Mouse (Mus musculus): ENCODE data around the gene Tagln. TPM values are rescaled to one million over a fixed set of nuclear protein-coding genes. Genes with fewer than 3 reads are reported as not detected.

The Tagln gene
- polyA plus RNA-seq, 1 experiment, result 50.3 TPM

DNA sequence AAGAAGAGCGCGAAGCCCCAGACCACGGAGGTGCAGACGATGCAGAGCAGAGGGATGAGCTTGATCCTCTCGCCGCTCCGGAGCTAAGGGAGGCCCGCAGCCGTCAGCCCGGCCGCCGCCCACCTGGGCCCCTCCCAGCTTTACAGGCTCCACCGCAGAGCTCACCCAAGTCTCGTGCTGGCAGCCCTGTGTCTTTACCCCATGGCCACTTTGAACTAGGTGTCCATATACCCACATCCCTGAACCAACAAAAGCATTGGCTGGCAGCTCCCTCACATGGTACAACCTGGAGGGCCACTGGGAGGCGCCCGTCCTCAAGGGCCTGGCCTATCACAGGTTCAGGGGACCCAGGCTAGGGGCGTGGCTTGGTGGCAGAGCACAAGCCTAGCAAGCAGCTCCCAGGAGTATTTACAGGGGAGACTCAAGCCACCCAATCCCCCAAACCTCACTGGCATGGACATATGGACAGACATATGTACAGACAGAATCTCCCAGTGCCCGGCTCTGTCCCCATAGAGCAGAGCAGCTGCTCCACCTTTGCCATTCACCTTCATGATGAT lies 5.6 kb upstream of the Tagln start:
- WGBS, result 77% methylated on average over 18 of the region's 18 CpGs
- DNase-seq, result no peak
- no peak for TF ChIP-seq CTCF (conservative IDR thresholded peaks at IDR 0.05; ENCODE audit: insufficient read depth, insufficient read length, low read depth, low read length)
- no peak for TF ChIP-seq POLR2A (IDR thresholded peaks at IDR 0.05; ENCODE audit: low read depth, low read length)
- no peak overlapping the region for H3K27ac ChIP-seq (ENCODE audit: insufficient read depth, low read depth, low read length)
- H3K36me3 ChIP-seq (ENCODE audit: control insufficient read depth, insufficient read depth, low read length), result peaks cover 6% of the 10 kb centered on the region; the same call in 1 of the 2 replicates
- H3K4me1 ChIP-seq (ENCODE audit: control insufficient read depth, insufficient read depth, low read length), result no peaks in the 10 kb centered on the region; the same call in 1 of the 2 replicates
- no peak overlapping the region for H3K4me3 ChIP-seq (ENCODE audit: insufficient read depth, low read depth, low read length)
- no peaks in the 10 kb centered on the region for H3K27me3 ChIP-seq (replicated peaks; ENCODE audit: control insufficient read depth, insufficient read depth, low read length)

DNA sequence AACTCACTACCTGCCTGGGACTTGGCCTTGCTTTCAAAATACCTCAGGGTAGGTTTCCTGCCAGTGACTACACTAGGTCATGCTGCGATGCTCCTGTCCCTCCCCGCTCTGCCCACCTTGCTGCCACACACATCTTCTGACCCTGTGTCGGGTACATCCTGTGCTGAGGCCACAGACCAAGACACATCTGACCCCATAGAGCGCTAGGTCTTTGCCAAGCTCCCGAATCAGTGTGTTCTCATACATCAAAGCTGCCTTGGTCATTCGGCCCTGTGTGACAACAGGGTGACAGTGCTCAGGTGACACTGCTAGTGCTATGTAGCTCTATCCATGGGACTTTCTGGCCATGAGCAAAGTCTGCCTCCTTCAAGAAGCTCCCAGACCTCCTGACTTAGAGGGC lies 3.9 kb upstream of the Tagln start:
- whole genome bisulfite sequencing, result 76% methylated on average over 6 of the region's 6 CpGs
- TF ChIP-seq CTCF (conservative IDR thresholded peaks at IDR 0.05; ENCODE audit: insufficient read depth, insufficient read length, low read depth, low read length) (no peak), POLR2A (IDR thresholded peaks at IDR 0.05; ENCODE audit: low read depth, low read length) (no peak)
- no peaks in the 10 kb centered on the region for H3K27me3 ChIP-seq (replicated peaks; ENCODE audit: control insufficient read depth, insufficient read depth, low read length)

DNA sequence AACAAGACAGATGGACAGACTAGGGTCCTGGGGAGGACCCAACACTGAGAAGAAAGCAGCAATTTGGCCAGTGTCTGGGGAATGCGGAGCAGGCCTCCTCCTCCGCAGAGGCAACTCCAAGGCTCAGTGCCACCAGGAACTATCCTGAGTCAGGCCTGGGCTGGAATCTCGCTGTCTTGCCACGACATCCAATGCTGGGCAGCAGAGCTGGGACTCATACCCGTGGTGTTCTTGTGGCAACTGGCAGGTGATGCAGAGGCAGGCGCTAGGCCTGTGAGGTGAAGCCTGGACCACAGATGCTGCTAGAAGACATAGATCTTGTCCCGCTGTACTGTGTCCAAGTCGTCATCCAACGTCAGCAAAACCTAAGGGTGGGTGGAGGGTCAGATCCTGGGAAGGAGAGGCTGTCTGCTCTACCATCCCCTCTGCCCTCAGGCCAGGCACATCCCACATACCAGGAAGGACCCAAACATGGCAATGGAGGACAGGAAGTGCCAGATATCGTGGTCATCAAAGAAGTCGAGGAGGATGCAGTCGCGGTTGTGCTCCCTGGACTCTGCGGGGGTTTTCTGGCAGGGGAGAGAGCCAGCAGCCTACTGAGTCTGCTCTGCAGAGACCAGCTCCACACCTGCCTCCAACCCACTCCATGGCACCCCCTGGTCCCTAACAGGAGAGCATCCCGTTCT lies 3.2 kb upstream of the Tagln start:
- Histone ChIP-seq H3K4me1 (ENCODE audit: control insufficient read depth, insufficient read depth, low read length) (no peaks in the 10 kb centered on the region; the same call in 1 of the 2 replicates), H3K4me3 (ENCODE audit: insufficient read depth, low read depth, low read length) (no peak overlapping the region), H3K36me3 (ENCODE audit: control insufficient read depth, insufficient read depth, low read length) (peaks cover 4% of the 10 kb centered on the region; the same call in 1 of the 2 replicates), H3K27ac (ENCODE audit: insufficient read depth, low read depth, low read length) (no peak overlapping the region), H3K27me3 (replicated peaks; ENCODE audit: control insufficient read depth, insufficient read depth, low read length) (no peaks in the 10 kb centered on the region)
- no peak for DNase-seq
- WGBS, result 67% methylated on average over 15 of the region's 15 CpGs
- TF ChIP-seq CTCF (conservative IDR thresholded peaks at IDR 0.05; ENCODE audit: insufficient read depth, insufficient read length, low read depth, low read length), result no peak
- TF ChIP-seq POLR2A (IDR thresholded peaks at IDR 0.05; ENCODE audit: low read depth, low read length), result no peak

More for the DNA sequence above, 3.9 kb upstream of the Tagln start:
- no peak for DNase-seq
- Histone ChIP-seq H3K4me1 (ENCODE audit: control insufficient read depth, insufficient read depth, low read length) (no peaks in the 10 kb centered on the region; the same call in 1 of the 2 replicates), H3K27ac (ENCODE audit: insufficient read depth, low read depth, low read length) (no peak overlapping the region), H3K4me3 (ENCODE audit: insufficient read depth, low read depth, low read length) (no peak overlapping the region), H3K36me3 (ENCODE audit: control insufficient read depth, insufficient read depth, low read length) (peaks cover 4% of the 10 kb centered on the region; the same call in 1 of the 2 replicates)

DNA sequence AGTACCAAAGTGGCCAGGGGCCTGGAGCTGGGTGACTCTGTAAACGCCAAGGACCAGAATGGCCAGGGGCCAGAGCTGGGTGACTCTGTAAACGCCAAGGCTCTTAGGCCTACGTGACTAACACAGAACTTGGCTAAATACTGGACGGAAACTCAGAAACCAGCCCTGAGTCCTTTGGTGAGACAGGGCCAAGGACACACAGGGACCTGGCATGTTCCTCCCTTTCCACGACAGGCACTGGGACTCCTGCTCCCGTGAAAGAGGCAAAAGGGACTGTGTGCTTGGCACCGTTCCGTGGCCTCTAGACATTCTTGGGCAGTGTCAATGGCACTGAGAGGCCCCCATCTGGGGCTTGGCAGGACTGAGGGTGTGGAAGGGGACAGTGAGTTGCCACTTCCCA lies 2.2 kb upstream of the Tagln start:
- Histone ChIP-seq H3K4me3 (ENCODE audit: insufficient read depth, low read depth, low read length) (no peak overlapping the region), H3K36me3 (ENCODE audit: control insufficient read depth, insufficient read depth, low read length) (peaks cover 4% of the 10 kb centered on the region; the same call in 1 of the 2 replicates), H3K4me1 (ENCODE audit: control insufficient read depth, insufficient read depth, low read length) (peaks cover 1% of the 10 kb centered on the region; the same call in 1 of the 2 replicates), H3K27ac (ENCODE audit: insufficient read depth, low read depth, low read length) (peak overlapping the region; percentile 53), H3K27me3 (replicated peaks; ENCODE audit: control insufficient read depth, insufficient read depth, low read length) (no peaks in the 10 kb centered on the region)
- peak; percentile 52 for DNase-seq
- 71% methylated on average over 8 of the region's 8 CpGs for WGBS
- TF ChIP-seq POLR2A (IDR thresholded peaks at IDR 0.05; ENCODE audit: low read depth, low read length) (no peak), CTCF (conservative IDR thresholded peaks at IDR 0.05; ENCODE audit: insufficient read depth, insufficient read length, low read depth, low read length) (no peak)

DNA sequence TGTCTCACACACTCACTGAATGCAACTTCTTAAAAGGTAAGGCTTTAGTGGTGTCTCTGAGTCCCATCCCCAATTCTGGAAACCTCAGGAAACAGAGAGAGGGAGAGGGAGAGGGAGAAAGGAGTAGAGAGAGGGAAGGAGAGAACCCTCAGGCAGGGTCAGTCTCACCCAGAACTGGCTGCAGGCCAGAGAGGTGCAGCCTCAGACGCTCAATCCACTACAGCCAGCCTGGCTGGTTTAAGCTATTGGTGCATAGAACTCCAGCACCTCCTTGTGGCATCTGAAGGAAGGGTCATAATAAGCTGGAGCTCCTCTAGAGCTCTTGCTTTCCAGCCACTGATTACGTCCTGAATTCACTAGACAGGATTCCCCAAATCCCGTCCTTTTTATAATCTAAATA lies 1.0 kb upstream of the Tagln start:
- Histone ChIP-seq H3K4me1 (ENCODE audit: control insufficient read depth, insufficient read depth, low read length) (peaks cover 5% of the 10 kb centered on the region; the same call in 1 of the 2 replicates), H3K36me3 (ENCODE audit: control insufficient read depth, insufficient read depth, low read length) (no peaks in the 10 kb centered on the region), H3K27me3 (replicated peaks; ENCODE audit: control insufficient read depth, insufficient read depth, low read length) (no peaks in the 10 kb centered on the region), H3K27ac (ENCODE audit: insufficient read depth, low read depth, low read length) (peak overlapping the region; percentile 36; the same call in 1 of the 2 replicates), H3K4me3 (ENCODE audit: insufficient read depth, low read depth, low read length) (no peak overlapping the region)
- WGBS, result 12% methylated on average over 3 of the region's 3 CpGs
- TF ChIP-seq POLR2A (IDR thresholded peaks at IDR 0.05; ENCODE audit: low read depth, low read length) (no peak), CTCF (conservative IDR thresholded peaks at IDR 0.05; ENCODE audit: insufficient read depth, insufficient read length, low read depth, low read length) (peak; percentile 90)
- DNase-seq, result peak; percentile 88

DNA sequence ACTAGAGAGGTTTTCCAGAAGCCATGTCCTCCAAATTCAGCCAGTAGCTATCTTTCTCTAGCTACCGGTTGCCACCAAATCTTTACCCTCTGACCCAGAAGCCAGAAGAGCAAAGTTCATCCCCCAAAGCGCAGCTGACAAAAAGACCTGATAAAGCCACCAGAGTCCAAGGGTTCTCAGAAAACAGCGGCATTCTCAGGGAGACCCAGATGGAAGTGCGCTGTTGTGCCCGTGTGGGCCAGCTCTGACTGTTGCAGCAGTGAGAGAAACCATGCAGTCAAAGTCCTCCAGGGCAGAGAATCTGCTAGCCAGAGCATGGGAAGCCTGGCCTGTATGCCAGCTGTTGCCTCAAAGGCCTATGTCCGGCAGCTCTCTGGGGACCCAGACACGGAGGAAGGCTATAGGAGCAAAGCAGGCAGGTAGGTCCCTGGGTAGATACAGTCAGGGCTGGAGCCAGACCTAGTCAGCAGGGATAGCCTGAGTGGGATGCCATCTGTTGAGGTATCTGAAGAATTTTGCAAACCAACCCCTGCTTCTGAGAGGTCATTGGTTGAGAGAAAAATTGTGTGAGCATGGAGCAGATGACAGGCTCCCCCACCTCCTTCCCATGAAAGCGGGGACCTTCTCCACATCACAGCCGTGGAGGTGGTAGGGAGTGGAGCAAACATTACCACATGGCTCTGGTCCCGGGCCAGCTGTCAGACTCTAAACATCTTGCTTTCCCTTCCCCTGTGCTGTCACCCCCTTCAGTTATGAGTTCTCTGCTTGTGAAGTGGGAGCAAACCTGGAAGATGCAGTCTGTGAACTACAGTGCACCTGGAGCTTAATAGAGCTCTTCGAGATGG lies 3.1 kb downstream of the Tagln start:
- WGBS, result 41% methylated on average over 11 of the region's 11 CpGs
- TF ChIP-seq POLR2A (IDR thresholded peaks at IDR 0.05; ENCODE audit: low read depth, low read length) (no peak), CTCF (conservative IDR thresholded peaks at IDR 0.05; ENCODE audit: insufficient read depth, insufficient read length, low read depth, low read length) (no peak)
- H3K4me1 ChIP-seq (ENCODE audit: control insufficient read depth, insufficient read depth, low read length), result peaks cover 5% of the 10 kb centered on the region; the same call in 1 of the 2 replicates
- peak overlapping the region; percentile 5; the same call in 1 of the 2 replicates for H3K27ac ChIP-seq (ENCODE audit: insufficient read depth, low read depth, low read length)
- H3K27me3 ChIP-seq (replicated peaks; ENCODE audit: control insufficient read depth, insufficient read depth, low read length), result no peaks in the 10 kb centered on the region
- H3K4me3 ChIP-seq (ENCODE audit: insufficient read depth, low read depth, low read length), result no peak overlapping the region
- no peaks in the 10 kb centered on the region for H3K36me3 ChIP-seq (ENCODE audit: control insufficient read depth, insufficient read depth, low read length)
- peak; percentile 65 for DNase-seq
